Mouse (Mus musculus) liver, embryonic 12.5 days (tissue): ENCODE results near the gene Gad1. TPM values are rescaled to one million over a fixed set of nuclear protein-coding genes. Genes with fewer than 3 reads are reported as not detected.

Experiments
- ATAC-seq: fragments of 200-750 bp; cut with Nextera tagmentation; 2 replicates; pipeline ENCODE4 v1.8.0; 2017; ENCODE audit warnings: moderate number of reproducible peaks, mild to moderate bottlenecking, moderate library complexity
- H3K27ac ChIP-seq: fragments of 300-500 bp; sonication (generic); 2 replicates; pipeline ENCODE4 v1.5.1; 2016; ENCODE audit warnings: mild to moderate bottlenecking
- H3K27me3 ChIP-seq: fragments of 300-500 bp; sonication (generic); replicated peaks from 2 replicates; pipeline ENCODE4 v1.6.1; 2016; ENCODE audit warnings: mild to moderate bottlenecking, moderate library complexity
- H3K36me3 ChIP-seq: fragments of 300-500 bp; sonication (generic); 2 replicates; pipeline ENCODE4 v1.6.1; 2016; ENCODE audit warnings: mild to moderate bottlenecking, moderate library complexity
- H3K4me1 ChIP-seq: fragments of 300-500 bp; sonication (generic); 2 replicates; pipeline ENCODE4 v1.6.1; 2016
- H3K4me2 ChIP-seq: fragments of 300-500 bp; sonication (generic); 2 replicates; pipeline ENCODE4 v1.6.1; 2016; ENCODE audit warnings: mild to moderate bottlenecking, moderate library complexity
- H3K4me3 ChIP-seq: fragments of 300-500 bp; sonication (generic); 2 replicates; pipeline ENCODE4 v1.5.1; 2016; ENCODE audit warnings: mild to moderate bottlenecking, moderate library complexity
- H3K9ac ChIP-seq: fragments of 300-500 bp; sonication (generic); 2 replicates; pipeline ENCODE4 v1.6.1; 2016; ENCODE audit warnings: mild to moderate bottlenecking, moderate library complexity
- H3K9me3 ChIP-seq: fragments of 300-500 bp; sonication (generic); replicated peaks from 2 replicates; pipeline ENCODE4 v1.6.1; 2016; ENCODE audit warnings: mild to moderate bottlenecking, moderate library complexity
- WGBS: fragments of 180-500 bp; shearing (Covaris S2); methylation state at CpG from one replicate; pipeline ENCODE4 v1.1.7; 2016; ENCODE audit not compliant: insufficient replicate concordance; 5-methylcytosine and 5-hydroxymethylcytosine counted together
- polyA plus RNA-seq: library from polyadenylated mRNA; unstranded; fragments of >200 nt; fragmentation: Nextera tagmentation; extraction: Ambion mirVana; gene quantifications from 2 replicates; pipeline ENCODE4 v1.2.1, GENCODE M21; 2016

The Gad1 gene
- polyA plus RNA-seq, 1 experiment from 2014 or later: 0.14 TPM

DNA sequence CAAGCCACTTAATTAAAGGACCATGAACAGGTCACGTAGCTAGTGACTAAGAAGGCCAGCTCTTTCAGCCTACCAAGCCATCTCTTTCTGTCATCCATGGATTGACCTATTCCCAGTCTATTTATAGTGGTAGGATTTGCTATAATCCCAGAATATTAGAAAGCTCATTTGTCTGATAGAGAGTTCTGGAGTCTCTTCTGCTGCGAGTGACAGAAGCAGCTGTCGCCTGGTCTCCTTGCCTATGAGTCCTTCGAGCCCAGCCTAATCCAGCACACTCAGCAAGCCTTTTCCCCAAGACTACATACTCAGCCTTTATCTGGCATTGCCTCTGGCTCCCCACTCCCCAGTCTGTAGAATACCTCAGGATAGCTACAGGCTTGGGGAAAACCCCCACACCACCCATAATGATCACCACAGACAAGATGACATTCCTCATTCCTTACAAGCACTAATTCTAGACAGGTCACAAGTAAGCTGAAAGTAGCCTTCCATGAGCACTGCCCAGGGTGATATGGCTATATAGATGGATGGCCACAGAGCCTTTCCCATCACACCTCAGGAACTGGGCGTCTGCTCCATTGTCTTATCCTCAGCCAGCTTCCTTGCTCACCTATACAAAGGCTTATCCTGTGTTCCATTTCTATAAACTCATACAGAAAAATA, 81.3 kb downstream of the Gad1 start:
- Histone ChIP-seq H3K27ac (no peak overlapping the region), H3K36me3 (no peaks in the 10 kb centered on the region), H3K9ac (no peak overlapping the region), H3K4me3 (no peak overlapping the region), H3K4me1 (0 out of 2 replicates have a peak, but pooled peaks cover 4% of the 10 kb centered on the region), H3K27me3 (no peaks in the 10 kb centered on the region; the same call in 1 of the 2 replicates), H3K4me2 (no peak overlapping the region), H3K9me3 (0 out of 2 replicates have a peak, but pooled peaks cover 3% of the 10 kb centered on the region)
- WGBS: 67% methylated on average over 5 of the region's 5 CpGs
- no peak for ATAC-seq

DNA sequence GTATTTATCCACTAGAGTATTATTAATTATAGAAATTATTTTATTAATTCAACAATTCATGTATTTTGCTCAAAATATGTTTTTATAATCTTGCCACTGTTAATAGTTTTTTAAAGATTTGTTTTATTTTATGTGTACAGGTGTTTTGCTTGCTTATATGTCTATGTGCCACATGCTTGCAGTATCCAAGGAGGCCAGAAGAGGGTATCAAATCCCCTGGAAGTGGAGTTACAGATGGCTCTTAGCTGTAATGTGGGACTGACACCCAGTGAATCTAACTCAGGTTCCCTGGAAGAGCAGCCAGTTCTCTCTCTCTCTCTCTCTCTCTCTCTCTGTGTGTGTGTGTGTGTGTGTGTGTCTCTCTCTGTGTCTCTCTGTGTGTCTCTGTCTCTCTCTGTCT, 88.1 kb downstream of the Gad1 start:
- H3K4me1 ChIP-seq: no peaks in the 10 kb centered on the region

DNA sequence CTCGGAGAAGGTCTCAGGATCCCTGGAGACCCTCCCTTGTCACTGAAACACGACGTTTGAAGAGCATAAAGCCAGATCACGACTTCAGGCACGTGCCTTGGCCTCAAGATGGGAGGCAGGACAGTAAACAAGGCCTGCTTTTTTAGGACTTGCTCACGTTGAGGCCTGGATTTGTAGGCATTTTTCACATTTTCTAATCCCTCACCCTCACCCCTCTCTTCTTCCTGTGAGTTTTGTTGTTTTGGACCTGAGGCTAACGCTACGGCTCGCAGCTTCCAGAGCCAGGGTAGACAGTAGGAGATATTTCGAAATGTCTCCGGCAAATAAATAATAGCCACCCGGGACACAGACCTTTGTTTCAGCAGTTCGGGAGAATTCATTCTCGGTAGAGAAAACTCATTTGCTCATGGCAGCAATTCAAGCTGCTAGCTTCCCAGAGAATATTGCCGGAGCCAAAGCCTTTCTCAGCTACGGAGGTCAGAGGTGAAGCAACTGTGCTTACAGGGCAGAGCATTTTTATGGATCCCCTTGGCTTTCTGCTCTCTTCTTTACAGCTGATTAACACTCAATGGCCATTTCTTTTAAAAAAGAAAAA, 90.2 kb downstream of the Gad1 start:
- Histone ChIP-seq H3K4me1 (no peaks in the 10 kb centered on the region), H3K4me3 (no peak overlapping the region), H3K36me3 (no peaks in the 10 kb centered on the region), H3K4me2 (no peak overlapping the region), H3K9ac (no peak overlapping the region), H3K9me3 (no peaks in the 10 kb centered on the region), H3K27ac (no peak overlapping the region), H3K27me3 (no peaks in the 10 kb centered on the region)
- 68% methylated on average over 16 of the region's 16 CpGs for WGBS
- no peak for ATAC-seq

More for the DNA sequence above, 88.1 kb downstream of the Gad1 start:
- Histone ChIP-seq H3K4me2 (no peak overlapping the region), H3K9me3 (0 out of 2 replicates have a peak, but pooled peaks cover 3% of the 10 kb centered on the region), H3K27me3 (no peaks in the 10 kb centered on the region), H3K9ac (no peak overlapping the region), H3K4me3 (no peak overlapping the region), H3K27ac (no peak overlapping the region), H3K36me3 (no peaks in the 10 kb centered on the region)
- no peak for ATAC-seq

DNA sequence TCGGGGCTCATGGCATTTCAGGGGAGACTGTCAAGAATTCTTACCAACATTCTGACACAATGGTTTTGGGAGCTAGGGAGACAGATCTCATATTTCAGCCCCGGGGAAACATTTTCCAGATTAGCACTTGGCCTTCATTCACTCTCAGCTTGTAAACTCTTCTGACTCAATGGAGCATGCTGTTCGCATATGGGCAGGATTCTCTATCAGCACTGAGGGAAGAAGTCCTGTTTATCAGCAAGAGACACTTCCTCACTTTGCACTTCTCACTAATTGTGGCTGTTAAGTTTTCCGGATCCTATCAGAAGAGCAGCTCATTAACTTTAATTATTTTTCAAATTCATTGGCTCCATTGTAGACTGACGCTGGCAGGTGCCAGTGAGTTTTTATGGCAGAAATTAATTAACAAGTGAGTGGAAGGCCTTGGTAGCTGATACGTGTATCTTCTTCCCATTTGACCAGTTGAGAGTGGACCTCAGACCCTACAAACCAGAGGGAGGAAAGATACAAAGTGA, 92.5 kb downstream of the Gad1 start:
- Histone ChIP-seq H3K9ac (no peak overlapping the region), H3K36me3 (no peaks in the 10 kb centered on the region), H3K4me3 (no peak overlapping the region), H3K4me2 (no peak overlapping the region), H3K4me1 (no peaks in the 10 kb centered on the region), H3K9me3 (no peaks in the 10 kb centered on the region), H3K27me3 (no peaks in the 10 kb centered on the region), H3K27ac (no peak overlapping the region)
- WGBS: 48% methylated on average over 6 of the region's 6 CpGs
- no peak for ATAC-seq

DNA sequence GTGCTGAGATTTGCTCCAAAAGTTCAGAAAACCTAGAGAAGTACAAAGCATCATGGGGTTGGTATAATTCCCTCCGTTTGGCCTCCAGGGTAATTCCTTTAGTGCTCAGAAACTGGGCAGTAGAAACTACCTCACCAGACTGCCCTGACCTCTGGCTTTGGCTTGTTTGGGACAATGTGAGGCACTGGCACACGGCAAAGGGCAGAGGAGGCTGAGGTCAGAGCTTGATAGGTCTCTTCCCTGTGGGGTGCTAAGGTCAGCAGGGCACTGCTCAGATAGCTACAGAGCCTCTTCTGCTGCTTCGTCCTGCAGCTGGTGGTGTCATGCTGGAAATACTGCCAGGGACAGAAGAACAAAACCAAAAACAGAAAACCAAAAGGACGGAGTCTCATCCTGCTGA, 94.8 kb downstream of the Gad1 start:
- no peak overlapping the region for H3K27ac ChIP-seq
- no peak overlapping the region for H3K4me3 ChIP-seq
- no peak overlapping the region for H3K4me2 ChIP-seq
- no peaks in the 10 kb centered on the region for H3K9me3 ChIP-seq
- no peaks in the 10 kb centered on the region for H3K27me3 ChIP-seq
- H3K36me3 ChIP-seq: no peaks in the 10 kb centered on the region
- H3K9ac ChIP-seq: no peak overlapping the region
- no peak for ATAC-seq
- peaks cover 5% of the 10 kb centered on the region; the same call in 1 of the 2 replicates for H3K4me1 ChIP-seq
- WGBS: 57% methylated on average over 4 of the region's 4 CpGs

DNA sequence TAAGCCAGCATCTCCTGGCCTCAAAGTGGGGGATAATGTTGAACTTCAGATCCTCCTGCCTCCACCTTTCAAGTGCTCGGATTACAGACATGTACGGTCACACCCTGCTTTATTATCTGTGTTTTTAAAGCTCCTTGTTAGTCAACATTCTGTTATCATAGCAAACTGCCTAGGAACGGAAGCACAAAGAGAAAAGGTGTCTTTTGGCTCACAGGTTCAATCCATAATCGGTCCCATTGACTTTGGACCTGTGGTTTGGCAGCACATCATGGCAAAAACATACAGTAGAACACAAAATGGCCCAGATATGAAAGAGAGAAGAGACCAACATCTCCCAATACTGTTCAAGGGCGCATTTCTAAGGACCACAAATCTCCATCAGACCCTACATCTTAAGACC, 95.4 kb downstream of the Gad1 start:
- no peaks in the 10 kb centered on the region for H3K9me3 ChIP-seq
- no peaks in the 10 kb centered on the region for H3K36me3 ChIP-seq
- no peaks in the 10 kb centered on the region for H3K27me3 ChIP-seq
- ATAC-seq: no peak
- no peak overlapping the region for H3K27ac ChIP-seq
- no peak overlapping the region for H3K4me3 ChIP-seq
- 64% methylated on average over 5 of the region's 5 CpGs for WGBS
- no peak overlapping the region for H3K9ac ChIP-seq
- H3K4me1 ChIP-seq: peaks cover 5% of the 10 kb centered on the region; the same call in 1 of the 2 replicates
- no peak overlapping the region for H3K4me2 ChIP-seq

DNA sequence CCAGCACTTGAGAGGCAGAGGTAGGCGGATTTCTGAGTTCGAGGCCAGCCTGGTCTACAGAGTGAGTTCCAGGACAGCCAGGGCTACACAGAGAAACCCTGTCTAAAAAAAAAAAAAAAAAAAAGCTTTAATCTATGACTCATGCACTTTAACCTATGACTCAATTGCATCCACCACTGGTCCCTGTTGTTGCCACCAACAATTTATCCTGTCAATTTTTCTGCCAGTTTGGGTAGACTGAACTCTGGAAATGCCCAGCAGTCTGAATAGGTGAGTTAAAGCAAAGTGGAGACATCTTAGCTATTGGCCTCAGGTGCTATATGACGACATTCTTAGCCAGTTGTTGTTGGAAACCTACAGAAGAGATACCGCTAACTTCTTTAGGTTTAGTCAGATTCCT, 96.6 kb downstream of the Gad1 start:
- no peaks in the 10 kb centered on the region for H3K27me3 ChIP-seq
- H3K4me2 ChIP-seq: no peak overlapping the region
- no peak overlapping the region for H3K27ac ChIP-seq
- 69% methylated on average over 4 of the region's 4 CpGs for whole genome bisulfite sequencing
- no peaks in the 10 kb centered on the region for H3K36me3 ChIP-seq
- H3K9ac ChIP-seq: no peak overlapping the region
- no peak overlapping the region for H3K4me3 ChIP-seq
- no peaks in the 10 kb centered on the region for H3K9me3 ChIP-seq
- peaks cover 5% of the 10 kb centered on the region; the same call in 1 of the 2 replicates for H3K4me1 ChIP-seq
- no peak for ATAC-seq

Other genes starting within 250 kb of the Gad1 start
- gene Sp5, start 78.1 kb upstream of the Gad1 start, polyA plus RNA-seq: 0.51 and 0.56 TPM in 2 replicates
- gene Erich2, start 44.3 kb upstream of the Gad1 start, polyA plus RNA-seq: 0.13 TPM in 1 of 2 replicates, not detected in the other
- 78.5 and 84.3 TPM in 2 replicates for gene Gorasp2, start 108.5 kb downstream of the Gad1 start, polyA plus RNA-seq
- 2.5 and 3.4 TPM in 2 replicates for gene Gm26558, start 109.0 kb downstream of the Gad1 start, polyA plus RNA-seq